In the genomic region with DNA sequence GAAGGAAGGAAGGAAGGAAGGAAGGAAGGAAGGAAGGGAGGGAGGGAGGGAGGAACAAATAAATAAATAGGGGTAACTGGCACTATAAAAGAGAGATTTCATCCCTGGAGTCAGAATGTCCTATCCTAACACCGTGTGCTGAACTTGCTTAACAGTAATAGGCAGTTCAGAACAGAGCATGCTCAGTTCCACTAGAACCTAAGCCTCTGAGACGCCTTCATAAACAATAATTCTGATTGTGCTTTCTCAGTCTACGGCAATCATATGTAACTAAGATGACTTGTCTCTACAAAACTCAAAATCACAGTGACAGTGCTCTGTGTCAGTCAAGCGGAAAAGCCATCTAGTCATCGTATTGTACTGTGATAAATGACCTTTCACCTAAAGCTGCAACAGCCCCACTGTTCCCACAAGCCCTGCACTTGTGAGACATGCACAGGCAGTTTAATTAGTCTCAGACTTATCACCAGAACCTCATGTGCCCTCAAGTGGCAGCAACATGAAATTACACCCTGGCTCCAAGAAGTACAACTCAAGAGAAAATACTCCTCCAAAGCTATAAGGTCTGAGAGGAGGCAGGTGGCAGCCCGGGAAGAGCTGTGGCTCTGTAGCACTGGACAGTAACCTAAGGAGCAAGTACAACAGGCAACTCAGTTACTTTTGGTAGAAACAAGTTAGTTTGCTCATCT, we compare ENCODE assay signal across 9 mouse cellular contexts. TPM values are rescaled to one million over a fixed set of nuclear protein-coding genes. Genes with fewer than 3 reads are reported as not detected.
A peak's percentile ranks its signal among the peaks of the same experiment; 100 is the strongest.
DNase-seq lines count a peak whose midpoint lies in the region; ATAC-seq lines count a peak whose summit lies in the region.
"Had no signal": no experiment of that assay in that cellular context is flagged by ENCODE, and none has a peak within 500 bp of the region (broad histone marks: within the 10 kb centered on the region; RNA-seq: fewer than 3 reads in every experiment).

No protein-coding gene starts in this region.

- no peaks in the 10 kb centered on the region for H3K9me3 ChIP-seq in hindbrain, embryonic 10.5 days

- intact Hi-C loops in heart, postnatal 25 days (cut with DNase I), result loop anchor here (2.0 kb wide), 2 partner anchors 288 to 296 kb away; no protein-coding TSS in a partner anchor

- peak; percentile 69 to 78 for DNase-seq in heart, adult 18-20 months
- DNase-seq in heart, postnatal 25 days (ENCODE audit: low spot score), result no peak
- peak; percentile 64 for DNase-seq in brain, embryonic 18.5 days (ENCODE audit: low read depth, low spot score)
- DNase-seq in hindbrain, embryonic 10.5 days (ENCODE audit: low spot score), result peak; percentile 71
- peak; percentile 77 for DNase-seq in layer of hippocampus, adult 9-11 months
- DNase-seq in right cerebral cortex, postnatal 4 days, result peak; percentile 58

- no peak overlapping the region for H3K4me3 ChIP-seq in hindbrain, embryonic 10.5 days
- H3K4me3 ChIP-seq: myocyte had no signal

- H3K4me1 ChIP-seq in hindbrain, embryonic 10.5 days (replicated peaks), result no peaks in the 10 kb centered on the region; the same call in 1 of the 2 replicates

- H3K27me3 ChIP-seq in hindbrain, embryonic 10.5 days (ENCODE audit: insufficient read depth, poor library complexity, severe bottlenecking), result no peaks in the 10 kb centered on the region

- H3K36me3 ChIP-seq in hindbrain, embryonic 10.5 days, result peaks cover 72% of the 10 kb centered on the region

- H3K27ac ChIP-seq in hindbrain, embryonic 10.5 days, result no peak overlapping the region

- ATAC-seq in erythroblast, adult 5-6 weeks (replicated peaks; ENCODE audit: low FRiP score, poor library complexity, severe bottlenecking), result peak; percentile 83
- ATAC-seq in megakaryocyte, adult 5-6 weeks (ENCODE audit: poor library complexity, severe bottlenecking), result peak; percentile 82

- WGBS in hindbrain, embryonic 10.5 days, result 54% methylated on average over 6 of the region's 6 CpGs

RNA-seq across cellular contexts. Expression of a gene that starts 17.8 kb away (rescaled TPM):
- 10 to 100 TPM; 26.6 to 26.8 TPM for total RNA-seq in heart, adult 18-20 months (2021)
- 10 to 100 TPM; 22.4 to 26.8 TPM for total RNA-seq in heart, postnatal 25 days (2021)
- total RNA-seq in erythroblast, adult 5-6 weeks (2015; ENCODE audit: low replicate concordance), result 18.4 and 52.8 TPM in 2 replicates
- total RNA-seq in erythroblast, adult 5-6 weeks (2017; ENCODE audit: low replicate concordance), result 11.2 and 11.8 TPM in 2 replicates
- polyA plus RNA-seq in hindbrain, embryonic 10.5 days (2016; fragmentation: Nextera tagmentation; extraction: Ambion mirVana), result 28.1 TPM in 2 replicates
- total RNA-seq in megakaryocyte, adult 5-6 weeks (2015), result 69.0 and 83.8 TPM in 2 replicates
- total RNA-seq in megakaryocyte, adult 5-6 weeks (2017), result 40.1 and 40.6 TPM in 2 replicates
